Mouse (Mus musculus) mouse trophoblast stem cell (cell line): Measurements from ENCODE around the gene Pappa.

Experiments used
- in situ Hi-C, 2 experiments: fragments of 300-500 bp; cut with MseI, MboI; formaldehyde crosslinking; loops; 2 replicates in 1 of 2; 3 replicates in 1 of 2; pipeline ENCODE4 v1.15.1; 2025

Pappa gene

DNA sequence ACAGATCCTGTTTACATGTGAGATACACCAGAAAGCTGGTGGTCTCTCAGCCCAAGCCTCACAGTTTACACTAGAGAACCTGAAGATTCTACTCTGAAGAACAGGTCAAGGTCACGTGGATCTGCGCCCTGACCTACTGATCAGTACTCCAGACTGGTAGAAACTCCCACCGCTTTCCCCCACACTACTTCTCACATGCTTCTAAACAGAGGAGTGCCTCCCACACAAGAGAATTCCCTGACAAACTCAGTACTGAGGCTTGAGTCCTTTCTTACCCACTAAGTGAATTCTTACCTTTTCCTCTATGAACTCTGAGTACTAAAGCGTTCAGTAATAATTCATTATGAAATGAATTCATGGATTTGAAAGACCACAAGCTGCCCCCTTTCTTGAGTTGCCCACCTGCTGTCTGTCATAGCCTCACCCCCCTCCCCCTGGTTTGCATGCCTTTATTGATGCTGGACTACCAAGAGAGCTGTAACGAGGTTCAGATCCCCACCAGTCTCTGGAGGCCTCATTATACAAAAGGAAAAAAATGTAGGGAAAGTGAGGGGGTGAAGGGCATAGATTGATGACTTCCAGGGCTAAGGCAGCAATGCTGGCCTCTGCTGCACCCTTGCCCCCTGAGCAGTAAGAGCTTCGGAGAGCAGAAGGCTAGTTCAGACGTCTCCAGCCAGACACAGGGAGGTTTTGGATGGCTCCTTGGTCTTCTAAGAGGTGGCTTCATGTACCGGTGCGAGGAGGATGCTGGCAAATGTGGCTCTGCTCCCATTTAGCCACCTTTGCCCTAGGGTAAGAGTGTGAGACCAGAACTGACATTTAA lies 204.7 kb downstream of the Pappa start:
- in situ Hi-C loops, result no loop called here

DNA sequence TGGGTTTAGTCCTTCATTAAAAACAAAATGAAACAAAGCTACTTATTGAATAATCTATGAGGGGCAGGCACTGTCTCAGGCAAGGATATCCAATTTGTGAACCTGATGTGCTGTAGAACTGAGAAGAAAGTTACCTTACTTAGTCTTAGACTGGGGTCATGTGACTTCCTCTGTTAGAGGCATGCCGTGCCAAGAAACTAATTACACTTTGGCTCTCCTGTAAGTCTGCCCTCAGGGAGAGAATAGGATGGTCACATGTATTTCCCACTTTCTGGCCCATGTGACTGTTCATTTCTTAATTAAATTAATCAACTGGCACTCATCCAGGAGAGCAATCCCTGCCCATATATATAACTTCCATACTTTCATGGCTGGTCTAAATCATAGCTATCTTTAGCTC lies 209.7 kb downstream of the Pappa start:
- in situ Hi-C loops, result no loop called here

DNA sequence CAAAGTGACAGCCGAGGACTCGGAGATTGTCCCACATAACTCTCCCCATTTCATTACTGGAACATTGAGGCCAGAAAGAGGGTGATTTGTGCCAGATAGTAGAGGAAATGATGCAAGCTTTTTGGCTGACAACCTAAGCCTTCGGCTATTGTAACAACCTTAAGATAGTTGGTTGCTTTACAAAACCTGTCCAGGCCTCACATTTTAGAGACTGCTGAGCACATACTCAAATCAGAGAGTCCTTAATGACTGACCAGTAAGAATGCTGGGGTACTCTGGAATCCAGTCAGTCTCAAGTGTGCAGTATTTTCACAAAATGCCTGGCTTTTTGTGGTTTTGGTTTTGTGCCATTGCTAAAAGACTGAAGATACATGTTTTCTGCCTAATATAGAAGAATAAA lies 217.8 kb downstream of the Pappa start:
- in situ Hi-C loops, result no loop called here

DNA sequence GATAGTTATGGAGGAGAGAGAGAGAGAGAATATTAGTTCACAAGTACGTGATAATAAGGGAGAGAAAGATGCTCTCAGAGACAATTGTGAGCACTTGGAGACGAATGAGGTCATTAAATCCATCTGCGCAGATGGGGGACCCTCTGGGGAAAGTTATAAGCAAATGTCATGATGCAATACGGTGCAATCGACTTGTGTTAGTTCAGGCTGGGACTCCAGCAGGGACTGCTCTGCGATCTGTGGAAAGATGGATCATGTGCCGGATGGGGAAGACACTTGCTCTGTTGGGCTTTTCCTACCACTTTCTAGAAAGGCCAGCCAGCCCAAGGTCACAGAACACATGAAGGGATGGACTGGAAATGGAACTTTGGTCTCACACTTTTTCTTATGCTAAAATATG lies 226.5 kb downstream of the Pappa start:
- in situ Hi-C loops, result no loop called here

DNA sequence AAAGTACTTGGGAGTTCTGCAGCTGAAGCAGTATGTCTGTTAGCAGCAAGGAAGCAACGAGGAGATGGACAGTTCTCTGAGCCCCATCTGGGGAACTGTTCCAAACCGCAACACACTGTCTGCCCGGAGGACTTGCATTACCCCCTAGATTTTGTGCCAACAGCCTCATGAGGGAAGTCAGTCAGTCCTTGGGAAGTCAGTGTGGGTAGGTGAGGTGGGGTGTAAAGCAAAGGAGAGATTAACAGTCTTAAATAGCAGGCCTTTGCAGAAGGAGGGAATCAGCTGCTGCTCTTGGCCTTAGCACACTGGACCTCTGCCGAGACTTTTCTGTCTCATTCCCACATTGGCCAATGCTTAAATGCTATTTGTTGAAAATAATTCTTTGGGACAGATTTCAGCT lies 230.6 kb downstream of the Pappa start:
- in situ Hi-C loops, result no loop called here

DNA sequence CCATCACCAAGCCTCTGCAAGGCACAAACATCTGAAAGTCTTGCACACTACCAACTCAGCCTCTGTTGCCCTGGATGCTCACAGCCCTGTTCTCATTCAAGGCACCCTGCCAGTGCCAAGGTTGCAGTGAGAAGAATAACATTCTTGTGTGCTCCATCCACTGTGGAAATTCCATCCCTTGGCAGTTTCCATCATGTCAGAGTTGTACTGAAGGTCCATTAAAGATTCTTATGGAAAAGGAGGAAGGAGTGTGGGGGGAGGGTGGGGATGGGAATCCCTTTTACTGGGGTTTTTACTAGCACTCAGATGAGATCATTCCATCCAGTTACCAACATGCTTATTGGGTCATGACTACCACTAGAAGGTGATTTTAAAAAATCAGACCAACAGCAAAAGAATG lies 243.2 kb downstream of the Pappa start:
- in situ Hi-C loops, result no loop called here

DNA sequence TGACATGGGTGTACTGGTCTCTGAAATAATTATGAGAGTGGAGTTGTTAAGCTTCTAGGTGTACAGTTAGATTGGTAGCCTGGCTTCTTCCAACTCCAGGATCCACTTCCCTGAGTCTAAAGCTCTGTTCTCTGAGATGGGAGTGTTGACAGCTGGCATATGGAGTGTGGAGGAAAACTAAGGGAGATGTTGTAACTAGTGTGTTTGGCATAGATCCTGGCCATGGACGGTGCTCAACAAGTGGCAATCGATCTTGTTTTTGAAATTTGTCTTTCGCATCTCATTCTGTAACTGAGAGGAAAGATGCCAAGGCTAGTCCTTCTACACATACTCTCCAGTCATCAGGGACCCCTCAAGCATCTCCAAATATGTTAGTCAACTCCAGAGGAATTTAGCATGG lies 248.8 kb downstream of the Pappa start:
- in situ Hi-C loops, result no loop called here

DNA sequence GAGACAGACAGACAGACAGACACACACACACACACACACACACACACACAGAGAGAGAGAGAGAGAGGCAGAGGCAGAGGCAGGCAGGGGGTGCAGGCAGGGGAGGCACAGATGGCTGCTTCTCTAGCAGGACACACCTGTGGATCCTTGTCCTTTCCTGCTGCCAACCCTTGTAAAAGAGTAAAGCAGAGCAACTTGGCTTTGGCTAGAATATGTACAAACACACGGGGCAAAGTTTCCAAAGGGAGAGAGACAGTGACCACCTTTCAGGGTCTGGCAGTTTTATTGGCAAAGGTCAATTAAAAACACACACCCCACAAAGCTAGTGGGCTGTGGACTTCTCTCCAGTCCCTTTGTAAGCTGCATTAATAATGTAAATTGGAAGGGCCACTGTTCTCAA lies 249.9 kb downstream of the Pappa start:
- in situ Hi-C loops, result no loop called here

DNA sequence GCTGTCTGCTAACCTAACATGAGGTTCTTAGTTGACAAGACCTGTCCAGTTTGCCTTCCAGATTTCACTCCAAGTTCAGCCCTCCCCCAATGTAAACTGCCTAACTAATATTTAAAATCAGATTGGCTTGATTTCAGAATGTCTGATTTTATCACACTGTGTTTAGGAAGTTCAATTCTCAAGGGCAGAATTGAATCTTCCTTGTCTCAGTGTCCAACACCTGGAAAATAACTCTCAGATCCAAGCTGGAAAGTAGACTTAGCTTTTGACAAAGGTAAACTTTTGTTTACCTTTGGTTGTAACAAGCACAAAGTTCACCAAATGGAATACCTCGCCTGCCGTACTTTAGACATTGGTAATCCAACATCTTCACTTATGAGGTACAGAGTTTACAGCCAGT lies 252.6 kb downstream of the Pappa start:
- in situ Hi-C loops, result no loop called here

DNA sequence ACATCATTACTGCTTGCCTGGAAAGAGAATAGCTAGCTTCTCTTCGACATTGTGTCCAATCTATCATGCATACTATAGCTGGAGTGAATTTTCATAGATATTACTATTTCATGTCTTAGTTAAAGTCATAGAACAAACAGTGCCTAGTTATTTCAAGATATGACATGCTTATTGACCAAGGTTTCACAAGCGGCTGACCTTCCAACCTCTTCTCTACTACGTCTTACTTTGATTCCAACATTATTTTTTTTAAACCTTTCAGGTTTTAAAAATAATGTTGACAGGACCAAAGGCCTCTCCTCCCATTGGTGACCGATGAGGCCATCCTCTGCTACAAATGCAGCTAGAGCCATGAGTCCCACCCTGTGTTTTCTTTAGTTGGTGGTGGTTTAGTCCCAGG lies 255.5 kb downstream of the Pappa start:
- in situ Hi-C loops, result no loop called here

DNA sequence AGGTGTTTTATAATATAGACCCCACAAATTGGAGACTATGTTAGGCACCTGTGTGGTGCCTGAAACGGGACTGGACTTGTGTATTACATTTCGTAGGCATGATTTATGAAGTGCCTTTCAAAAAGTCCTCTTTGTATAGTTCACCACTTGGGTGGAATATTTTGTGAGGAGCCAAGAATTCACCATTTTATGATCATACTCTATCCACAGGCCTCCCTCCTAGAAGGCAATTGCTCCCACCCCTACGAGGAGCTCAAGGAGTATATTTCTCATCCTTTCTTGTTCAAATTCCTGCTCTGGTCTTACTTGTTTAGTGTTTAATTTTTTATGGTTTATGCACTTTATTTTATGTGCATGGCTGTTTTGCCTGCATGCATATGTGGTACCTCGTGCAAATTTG lies 259.1 kb downstream of the Pappa start:
- in situ Hi-C loops, result no loop called here

DNA sequence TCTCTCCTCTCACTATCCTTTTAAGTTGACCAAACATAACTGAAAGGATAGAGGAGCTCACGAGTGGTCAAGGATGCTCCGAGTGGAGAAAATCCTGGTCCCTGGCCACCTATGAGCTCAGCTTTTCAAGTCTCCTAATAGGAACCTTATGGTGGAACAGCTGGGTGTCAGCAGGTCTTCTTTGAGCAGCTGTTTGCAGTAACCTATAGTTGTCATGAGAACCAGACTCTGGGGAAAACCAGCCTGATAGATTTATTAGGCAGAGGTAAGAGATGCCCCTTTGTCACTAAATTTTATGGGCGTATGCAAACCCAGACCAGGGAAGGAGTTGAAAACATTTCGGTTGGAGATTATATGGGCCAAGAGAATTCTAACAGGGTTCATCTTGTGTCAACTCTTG lies 267.0 kb downstream of the Pappa start:
- in situ Hi-C loops, result no loop called here

DNA sequence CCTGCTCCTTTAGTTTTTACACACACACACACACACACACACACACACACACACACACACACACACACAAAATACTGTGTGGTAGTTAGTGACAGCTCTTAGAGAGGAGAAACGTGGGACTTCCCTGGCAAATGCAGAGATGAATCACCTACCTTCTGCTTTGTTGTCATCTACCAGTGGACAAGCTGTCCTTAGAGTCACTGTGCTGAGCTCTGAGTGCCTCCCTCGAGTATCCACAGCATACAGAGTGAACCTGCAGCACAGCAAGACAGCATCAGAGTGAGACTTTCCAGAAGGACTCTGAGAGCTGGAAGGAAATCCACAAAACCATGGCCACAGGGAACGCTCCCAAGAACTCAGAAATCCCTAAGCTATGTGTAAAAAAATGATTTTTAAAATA lies 272.8 kb downstream of the Pappa start:
- in situ Hi-C loops, result no loop called here

DNA sequence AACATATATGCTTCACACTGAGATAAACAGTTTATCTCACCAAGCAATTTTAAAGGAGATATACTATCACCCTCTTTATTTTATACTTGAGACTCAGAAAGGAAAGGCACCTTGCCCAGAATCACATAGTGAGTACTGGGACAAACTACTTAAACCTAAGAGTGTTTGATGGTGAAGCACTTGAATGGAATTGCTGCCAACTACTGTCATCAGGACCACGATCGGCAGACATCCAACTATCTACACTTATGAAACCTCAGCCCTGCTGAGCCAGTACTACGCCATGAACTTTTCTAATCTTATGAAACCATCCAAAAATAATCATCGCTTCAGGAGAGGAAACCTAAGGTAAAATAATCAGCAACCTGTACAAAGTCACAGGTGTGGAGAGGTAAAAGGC lies 275.5 kb downstream of the Pappa start:
- in situ Hi-C loops, result no loop called here

DNA sequence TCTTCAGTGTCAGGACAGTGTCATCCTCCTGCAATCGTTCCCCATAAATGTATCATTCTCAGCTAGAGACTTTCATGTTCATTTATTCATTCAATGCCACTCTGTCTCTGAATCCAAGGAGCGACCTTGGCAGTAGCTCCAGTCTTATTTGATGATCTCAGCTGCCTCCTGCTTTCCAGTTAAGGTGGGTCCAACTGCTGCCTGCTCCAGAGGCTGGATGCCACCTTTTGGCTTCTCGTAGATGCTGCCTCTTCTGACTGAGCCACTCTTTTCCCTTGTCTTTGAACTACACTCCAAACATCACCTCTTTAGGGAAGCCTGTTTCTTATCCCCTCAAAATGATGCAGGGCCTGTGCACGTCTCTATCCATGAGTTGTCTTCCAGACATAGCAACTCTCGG lies 278.3 kb downstream of the Pappa start:
- in situ Hi-C loops, result no loop called here

DNA sequence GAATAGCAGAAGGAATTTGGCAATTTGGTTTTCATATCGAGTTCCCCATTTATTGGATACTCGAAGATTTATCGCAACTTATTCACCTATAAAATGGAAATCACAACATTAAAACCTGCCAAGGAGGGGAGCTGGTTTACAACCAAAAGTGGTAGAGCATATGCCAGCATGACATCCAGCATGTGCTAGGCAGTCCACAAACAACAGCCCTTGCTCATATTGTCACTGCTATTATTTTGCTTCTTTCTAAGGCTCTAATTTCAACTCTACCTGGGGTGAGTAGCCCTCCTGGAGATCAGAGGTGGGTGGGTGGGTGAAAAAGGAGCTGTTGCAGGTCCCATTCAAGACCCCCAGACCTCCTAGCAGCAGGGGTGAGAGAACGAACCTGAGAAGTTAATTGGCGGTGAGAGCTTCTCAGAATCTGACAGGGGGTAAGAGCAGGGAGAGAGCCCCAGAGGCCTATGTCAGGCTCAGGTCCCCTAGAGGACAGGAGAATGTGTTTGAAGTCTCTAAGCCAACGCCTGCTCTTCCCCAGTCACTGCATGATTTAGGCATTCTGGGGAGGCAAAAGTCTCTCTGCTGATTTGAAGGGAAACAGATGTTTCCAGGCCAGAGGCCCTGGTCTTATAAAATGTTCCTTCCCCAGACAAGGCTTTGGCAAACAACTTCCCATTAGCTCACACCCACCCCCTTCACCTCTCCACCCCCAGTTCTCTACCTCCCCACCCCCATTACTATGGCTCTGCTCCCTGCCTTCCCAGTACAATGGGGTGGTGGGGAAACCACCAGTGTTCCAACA lies 279.1 kb downstream of the Pappa start:
- in situ Hi-C loops, result no loop called here
